Mouse (Mus musculus): ENCODE data around the gene Cfap77. TPM values are rescaled to one million over a fixed set of nuclear protein-coding genes. Genes with fewer than 3 reads are reported as not detected.

Cfap77 gene
- total RNA-seq, 2 experiments from 2014 or later: not detected

DNA sequence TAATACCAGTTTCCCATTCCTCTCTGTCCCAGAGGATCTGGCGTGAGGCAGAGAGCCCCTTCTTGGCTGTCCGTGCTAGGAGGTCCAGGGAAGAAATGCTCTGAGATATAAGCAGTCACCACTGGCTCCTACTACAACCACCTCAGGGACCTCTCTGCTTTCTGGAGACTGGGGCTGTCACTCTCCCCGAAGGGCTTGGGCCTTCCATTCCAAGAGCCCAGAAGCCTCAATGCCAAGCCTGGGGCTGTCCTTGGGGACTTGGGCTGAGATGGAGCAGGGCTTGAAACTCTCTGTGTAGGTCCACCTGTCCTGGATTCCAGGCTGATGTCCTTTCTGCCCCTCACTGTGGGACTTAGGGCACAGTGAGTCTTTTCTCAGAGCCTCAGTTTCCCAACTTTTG, 144.0 kb downstream of the Cfap77 start:
- DNase-seq: no peak
- intact Hi-C loops (cut with DNase I): no loop called here

DNA sequence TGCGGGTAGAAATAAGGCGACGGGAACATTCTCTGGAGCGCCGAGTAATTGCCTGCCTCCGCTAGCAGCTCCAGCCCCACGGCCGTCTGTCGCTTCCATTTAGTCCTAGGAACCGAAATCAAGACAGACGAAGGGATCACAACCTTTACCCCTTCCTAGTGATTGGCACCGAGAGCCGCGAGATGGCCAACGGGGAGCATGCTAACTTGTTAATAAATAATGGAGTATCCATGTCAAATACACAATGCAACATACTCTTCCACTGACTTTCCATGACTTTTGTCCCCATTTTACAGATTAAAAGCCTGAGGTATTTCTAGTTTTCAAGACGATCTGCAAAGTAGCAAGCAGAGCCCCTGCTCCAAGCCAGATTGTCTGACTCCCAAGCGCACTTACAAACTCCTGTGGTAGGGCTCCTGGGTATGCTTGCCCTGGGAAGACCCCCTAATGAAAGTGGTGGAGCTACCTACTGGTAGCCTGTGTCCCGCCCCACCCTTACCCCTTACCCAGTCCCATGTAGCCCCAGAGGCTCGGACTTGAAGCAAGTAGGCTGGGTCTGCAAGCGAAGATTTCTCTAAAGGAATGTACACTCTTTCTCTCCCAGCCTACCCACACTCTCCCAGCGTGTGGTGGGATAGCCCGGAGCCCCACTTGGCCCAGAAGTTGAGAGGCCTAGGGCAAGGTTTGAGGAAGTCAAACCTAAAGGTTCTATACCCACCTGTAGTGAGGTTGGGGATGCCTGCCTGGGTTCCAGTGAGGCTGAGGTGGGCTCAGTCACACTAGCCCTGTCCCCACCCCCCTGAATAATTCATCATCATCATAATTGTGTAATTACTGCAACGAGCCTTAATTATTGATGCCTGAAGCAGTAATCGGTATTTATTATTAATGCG, 144.8 kb downstream of the Cfap77 start:
- intact Hi-C loops (cut with DNase I): no loop called here

DNA sequence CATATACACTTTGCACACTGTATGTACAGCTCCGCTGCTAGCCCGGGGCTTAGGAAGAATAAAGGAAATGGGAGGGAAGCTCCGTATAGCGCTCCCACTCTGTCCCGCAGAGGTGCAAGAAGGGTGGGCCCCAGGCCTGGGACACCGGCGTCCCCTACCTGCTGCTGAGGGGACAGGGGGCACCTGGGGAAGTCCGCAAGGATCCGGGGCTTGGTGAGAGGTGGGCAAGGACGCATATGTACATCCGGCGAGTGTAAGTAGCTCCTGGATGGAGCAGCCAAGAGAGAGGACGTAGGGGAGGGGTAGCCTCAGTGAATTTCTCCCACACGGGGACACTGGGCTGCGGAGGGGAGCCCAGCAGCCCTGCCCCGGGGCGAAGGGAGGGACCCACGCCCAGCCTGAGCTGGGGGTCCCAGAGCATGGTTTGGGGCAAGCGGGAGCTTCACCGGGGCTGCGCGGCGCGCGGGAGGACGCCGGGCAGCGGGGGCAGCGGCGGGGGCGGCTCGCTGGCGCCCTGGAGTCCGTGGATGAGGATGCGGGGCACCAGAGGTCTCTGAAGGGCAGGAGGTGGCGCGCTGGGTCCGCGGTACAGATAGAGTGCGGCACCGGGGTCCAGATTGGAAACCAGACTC, 145.6 kb downstream of the Cfap77 start:
- DNase-seq: no peak
- intact Hi-C loops (cut with DNase I): no loop called here

More for the DNA sequence above, 144.8 kb downstream of the Cfap77 start:
- no peak for DNase-seq

DNA sequence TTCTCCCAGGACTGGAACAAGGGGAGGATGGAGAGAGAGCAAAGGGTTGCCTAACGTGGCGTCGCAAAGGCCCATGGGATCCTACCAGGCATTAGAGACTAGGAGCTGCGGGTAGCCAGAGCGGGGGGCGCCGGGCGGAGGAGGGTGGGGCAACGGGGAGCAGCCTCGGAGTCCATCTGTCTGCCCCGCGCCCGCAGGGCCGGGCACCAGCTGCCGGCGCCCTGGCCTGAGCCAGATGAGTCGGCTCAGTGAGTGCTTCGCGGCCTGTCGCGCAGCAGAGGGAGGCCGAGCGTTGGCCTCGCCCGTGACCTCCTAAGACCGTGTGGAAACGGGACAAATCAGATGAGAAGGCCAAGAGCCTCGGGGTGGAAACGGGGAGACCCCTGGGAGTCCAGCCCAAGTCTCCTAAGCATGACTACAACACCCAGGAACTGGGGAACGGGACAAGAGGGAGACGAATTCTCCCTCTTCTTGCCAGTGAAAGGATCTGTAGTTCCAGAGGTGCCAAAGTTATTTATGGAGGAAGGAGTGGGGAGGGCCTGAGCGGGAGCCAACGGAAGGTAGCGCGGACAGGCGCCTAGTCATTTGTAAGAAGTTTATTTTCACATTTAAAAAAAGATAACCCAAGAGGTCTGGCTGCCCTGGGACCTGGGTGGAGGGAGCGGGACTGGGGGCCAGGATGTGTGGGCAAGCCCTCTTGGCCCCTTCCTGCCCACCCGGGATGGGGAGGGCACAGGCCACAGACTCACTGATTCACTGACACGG, 146.3 kb downstream of the Cfap77 start:
- peak in 1 of 2 experiments; percentile 29 for DNase-seq
- intact Hi-C loops (cut with DNase I): no loop called here

DNA sequence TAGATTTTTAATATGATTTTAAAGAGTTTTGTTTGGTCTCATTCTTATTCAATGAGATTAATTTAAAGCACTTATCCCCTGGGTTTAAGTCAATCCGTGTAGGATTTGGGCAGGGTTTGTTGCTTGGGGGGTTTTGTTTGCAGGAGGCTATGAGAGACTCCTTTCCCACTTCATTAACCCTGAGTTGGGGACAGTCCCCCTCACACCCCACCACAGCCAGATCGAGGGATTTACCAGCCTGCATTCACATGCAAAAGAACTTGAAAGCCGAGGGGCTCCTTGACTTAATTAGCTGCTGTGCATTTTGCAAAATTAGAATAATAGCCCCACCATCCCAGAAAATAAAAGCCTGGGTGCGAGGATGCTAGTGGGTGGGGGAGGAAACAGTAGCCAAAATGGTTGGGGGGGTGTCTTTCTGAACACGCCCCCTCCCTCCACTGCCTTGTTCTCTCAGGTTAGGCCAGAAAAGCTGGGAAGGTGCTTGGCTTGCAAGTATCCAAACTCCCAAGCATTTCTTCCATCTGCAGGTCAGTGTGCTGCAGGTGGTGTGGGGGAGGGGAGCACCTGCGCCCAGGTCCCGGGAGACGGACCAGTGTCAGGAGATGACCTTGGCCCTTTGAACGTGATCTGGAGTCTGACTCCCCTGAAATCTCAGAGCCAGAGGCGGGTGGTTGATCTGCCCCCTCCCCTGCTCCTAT, 147.0 kb downstream of the Cfap77 start:
- intact Hi-C loops (cut with DNase I): no loop called here
- no peak for DNase-seq

DNA sequence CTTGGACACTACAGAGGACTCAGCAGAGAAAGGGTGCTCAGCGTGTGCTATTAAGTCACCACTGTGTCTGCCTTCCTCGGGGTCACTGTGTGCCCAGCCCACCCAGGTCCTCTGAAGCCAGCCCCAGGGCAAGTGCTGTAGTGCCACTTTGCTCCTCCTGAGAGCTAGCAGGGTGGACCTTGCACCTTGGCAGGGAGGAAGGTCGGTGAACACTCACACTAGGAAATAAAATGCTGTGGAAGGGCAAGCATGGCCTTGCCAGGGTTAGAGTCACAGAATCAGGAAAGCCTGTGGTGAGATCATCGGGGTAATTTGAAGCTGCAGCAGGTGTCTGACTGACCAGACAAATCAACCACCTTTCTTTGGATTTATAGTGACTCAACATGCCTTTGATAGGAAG, 149.3 kb downstream of the Cfap77 start:
- DNase-seq: no peak
- intact Hi-C loops (cut with DNase I): no loop called here

DNA sequence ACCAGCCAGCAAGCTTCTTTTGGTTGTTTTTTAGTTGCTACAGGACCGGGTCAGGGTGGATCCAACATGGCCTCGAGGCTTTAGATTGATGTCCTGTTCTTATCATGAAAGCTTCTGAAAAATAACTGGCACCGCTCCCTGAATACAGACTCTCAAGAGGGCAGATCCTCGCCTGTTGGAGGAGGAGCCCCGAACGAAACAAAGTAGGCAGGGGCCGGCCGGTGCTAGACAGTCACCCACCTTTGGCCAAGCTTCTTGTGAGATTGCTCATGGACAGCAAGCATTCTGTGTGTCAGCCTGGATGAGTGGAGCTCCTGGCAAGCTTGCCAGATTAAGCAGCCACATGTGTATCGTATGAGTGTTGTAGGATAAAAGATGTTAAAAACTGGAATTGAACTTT, 150.1 kb downstream of the Cfap77 start:
- DNase-seq: no peak
- intact Hi-C loops (cut with DNase I): no loop called here

DNA sequence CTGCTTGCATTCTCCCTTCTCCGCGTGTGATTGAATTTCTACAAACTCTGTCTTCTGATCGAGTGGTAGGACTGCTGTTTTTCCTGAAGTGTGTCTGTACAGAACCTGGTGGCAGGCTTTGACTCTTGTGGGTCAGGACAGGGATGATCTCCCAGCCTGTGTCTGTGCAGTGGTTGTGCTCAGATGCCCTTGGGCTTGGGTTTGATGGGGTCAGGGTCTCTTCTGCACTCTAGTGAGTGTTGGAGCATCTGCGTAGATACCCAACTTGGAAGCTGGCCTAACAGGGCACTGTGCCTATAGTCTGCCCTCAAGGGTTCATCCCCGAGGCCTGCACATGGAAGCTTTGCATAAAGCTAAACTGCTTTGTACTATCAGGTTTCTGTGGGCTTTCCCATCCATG, 151.0 kb downstream of the Cfap77 start:
- no peak for DNase-seq
- intact Hi-C loops (cut with DNase I): no loop called here

DNA sequence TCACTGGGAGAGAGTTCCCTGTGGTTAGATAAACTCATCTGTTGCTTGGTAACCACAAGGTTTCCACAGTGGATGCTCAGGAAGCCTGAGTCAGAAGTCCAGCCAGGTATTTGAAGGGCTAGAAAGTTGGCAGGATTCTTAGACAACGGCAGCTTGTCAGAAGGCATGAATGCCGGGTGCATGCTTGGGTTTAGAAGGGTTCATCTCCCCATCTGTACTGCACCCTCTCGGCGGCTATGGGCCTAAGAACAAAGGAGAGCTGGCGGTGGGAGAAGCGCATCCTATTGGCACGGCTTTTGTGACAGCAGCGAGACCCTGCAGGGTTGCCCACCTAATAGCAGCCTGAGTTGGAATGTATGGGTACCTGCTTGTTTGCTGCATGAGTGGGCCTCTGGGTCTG, 152.6 kb downstream of the Cfap77 start:
- DNase-seq: no peak
- intact Hi-C loops (cut with DNase I): no loop called here

DNA sequence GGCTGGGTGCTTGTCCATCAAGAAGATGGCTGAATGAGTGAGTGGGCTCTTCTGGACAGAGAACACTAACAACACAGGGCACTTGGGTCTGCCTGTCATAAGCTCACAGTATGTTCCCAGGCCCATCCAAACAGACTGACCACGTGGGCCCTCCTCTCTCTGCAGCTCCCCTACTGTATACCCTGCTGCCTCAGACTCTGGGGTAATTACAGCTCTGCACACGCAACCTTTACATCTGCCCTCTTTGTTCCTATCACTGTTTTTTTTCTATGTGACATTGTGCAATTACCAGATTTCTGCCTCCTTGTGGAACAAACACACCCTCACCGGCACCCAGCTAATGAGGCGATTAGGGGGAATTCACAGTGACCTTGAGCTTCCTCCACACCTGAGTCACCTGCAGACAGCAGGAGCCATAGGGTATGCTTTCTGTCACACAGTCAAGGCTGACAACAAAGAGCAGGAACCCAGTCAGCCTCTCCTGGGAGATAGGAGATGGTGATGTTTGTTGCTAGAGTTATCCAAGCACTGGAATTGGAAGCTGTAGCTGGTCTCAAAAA, 157.4 kb downstream of the Cfap77 start:
- no peak for DNase-seq
- intact Hi-C loops (cut with DNase I): no loop called here

DNA sequence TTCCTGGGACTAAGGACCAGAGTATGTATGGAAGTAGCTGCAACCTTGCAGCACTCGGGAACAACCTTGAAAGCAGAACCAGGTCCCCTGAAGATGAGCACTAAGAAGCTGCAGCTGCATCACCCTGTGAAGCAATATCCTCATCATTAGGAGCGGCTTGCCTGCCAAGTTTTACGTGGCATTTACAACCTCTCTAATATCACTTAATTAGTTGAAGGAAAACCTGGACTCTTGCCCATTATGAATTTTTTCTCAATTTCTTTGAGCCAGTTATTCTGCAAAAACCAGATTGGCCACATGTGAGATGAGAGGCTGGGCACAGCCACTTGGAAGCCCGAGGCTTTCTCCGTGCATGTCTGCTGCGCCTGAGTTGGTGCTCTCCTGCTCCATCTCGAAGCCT, 159.0 kb downstream of the Cfap77 start:
- intact Hi-C loops (cut with DNase I): no loop called here
- no peak for DNase-seq

DNA sequence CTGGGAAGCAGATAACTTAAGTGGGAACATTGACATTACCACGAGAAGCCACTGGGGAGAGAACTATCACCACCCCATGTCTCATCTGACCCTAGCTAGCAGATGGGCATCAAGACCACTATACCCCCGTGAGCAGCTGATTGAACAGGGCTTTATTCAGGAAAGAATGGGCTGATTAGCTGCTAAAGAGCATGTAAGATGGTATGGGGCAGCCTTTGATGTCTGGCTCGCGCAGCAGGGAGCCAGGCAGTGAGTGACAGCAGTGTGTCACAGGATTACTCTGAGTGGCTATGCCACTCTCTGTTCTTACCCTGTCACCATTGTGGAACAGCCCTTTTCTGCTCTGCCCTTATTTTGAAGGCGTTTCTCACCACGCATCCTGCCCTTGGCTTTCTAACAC, 161.3 kb downstream of the Cfap77 start:
- intact Hi-C loops (cut with DNase I): no loop called here
- DNase-seq: no peak

DNA sequence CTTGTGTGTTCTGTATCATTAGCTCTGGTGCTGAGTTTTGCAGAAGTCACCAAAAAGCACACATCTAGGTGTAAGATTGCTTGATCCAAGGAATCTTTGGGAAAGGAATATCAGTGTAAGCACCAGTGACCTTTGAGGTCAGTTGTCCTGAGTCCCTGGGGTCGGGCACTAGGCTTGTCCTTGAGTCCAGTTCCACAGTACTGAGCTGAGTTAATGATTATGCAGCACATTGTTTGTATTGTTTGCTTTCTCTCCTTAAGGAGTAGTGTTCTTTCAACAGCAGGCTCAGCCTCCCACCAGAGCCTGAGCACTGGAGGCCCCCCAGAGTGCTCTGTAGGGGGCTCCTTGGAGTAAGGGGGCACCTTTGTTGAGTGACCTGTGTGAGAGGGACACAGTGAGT, 162.1 kb downstream of the Cfap77 start:
- DNase-seq: no peak
- intact Hi-C loops (cut with DNase I): no loop called here

DNA sequence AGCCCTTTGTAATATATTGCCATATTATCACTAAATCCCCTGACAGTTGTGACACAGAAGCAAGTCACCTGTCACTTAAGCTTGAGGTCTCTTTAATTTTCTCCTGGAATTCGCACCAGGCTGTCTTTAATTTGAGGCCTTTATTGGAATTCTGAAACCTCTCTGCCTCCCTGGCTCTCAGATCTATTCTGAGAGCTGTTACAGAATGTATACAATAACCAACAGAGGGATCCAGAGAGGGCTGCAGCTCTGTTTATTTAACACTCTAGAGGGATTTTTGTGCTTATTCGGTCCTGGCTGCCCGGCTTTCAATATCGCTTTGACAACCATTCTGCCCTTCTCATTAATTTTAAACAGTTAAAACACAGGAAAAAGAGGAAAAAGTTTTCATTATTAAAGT, 170.0 kb downstream of the Cfap77 start:
- intact Hi-C loops (cut with DNase I): no loop called here
- no peak for DNase-seq

DNA sequence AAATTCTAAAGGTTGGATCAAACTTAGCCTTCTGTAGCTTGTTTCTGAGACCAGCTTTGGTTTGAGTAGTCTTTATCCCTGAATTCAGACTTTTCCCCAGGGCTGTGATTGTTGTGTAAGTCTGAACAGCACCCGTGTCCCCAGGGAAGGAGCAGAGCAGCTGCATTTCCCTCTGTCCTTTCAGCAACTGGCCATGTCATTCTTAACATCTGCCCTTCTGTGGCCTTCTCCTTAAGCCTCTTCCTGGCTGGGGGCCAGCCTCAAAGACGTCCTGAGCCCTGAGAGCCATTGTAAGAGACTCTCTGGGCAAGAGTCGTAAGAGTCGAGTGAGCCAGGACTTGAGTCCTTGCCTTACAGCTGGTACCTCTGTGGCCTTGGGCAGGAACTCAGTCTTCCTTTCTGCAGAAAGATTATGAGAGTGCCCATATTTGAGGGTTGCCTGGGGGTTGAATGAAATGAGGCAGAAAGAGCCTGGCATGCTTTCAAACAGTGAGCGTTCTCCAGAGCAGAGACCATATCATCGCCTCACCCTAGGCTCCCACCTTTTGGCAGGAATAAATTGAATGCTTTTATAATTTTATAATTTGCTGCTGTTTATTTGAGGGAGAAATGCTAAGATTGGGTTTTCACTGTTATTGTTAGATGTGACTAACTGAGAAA, 171.9 kb downstream of the Cfap77 start:
- intact Hi-C loops (cut with DNase I): no loop called here
- no peak for DNase-seq

DNA sequence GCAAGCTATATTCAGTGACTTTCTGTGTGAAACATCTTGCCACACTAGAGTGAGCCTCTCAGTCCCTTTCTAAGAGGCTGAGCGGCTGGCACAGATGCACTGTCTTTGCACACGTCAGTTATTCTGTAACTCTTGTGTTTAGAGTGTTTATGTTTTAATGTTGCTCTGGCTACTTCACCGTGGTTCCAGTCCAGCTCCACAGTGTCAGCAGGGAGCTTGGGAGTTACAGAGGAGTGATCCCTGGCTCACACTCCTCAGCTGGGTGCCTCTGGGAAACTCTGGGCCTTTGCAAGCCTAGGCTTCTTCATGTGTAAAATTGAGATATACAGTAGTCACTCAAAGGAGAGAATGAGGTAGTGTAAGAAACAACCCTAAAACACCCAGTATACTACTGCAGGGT, 172.8 kb downstream of the Cfap77 start:
- intact Hi-C loops (cut with DNase I): no loop called here
- no peak for DNase-seq

DNA sequence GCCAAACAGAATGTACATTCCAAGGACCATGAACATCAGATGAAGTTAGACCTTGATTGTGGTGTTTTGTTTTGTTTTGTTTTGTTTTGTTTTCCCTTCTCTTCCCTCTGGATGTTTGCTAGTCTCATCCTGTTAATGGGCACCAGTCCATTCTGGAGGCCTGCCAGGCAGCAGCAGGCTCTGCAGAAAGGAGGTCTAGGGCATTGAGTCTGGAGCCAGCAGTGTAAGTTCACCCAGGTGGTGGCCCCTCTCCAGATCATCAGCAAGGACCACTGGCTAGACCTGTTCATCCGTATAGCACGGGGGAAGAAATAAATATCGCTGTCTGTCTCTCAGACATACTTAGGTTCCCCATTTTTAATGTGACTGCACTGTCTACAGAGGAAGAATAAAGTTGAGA, 173.6 kb downstream of the Cfap77 start:
- intact Hi-C loops (cut with DNase I): no loop called here
- peak; percentile 10 to 12 for DNase-seq
